Mouse (Mus musculus): Measurements from ENCODE around the gene Krt79.

The Krt79 gene

GRCm38 (mm10) chr15:101940274-101940829 is at the start of gene Krt79:
Gene Krt79, minus strand, starts transcription at chr15:101940324.
- no peak for DNase-seq (ENCODE audit: low spot score in 2 of 2)

GRCm38 (mm10) chr15:101988714-101989113 is 48.6 kb upstream of the Krt79 start:
- DNase-seq (ENCODE audit: low spot score in 2 of 2), result no peak

- peak in 1 of 2 experiments; percentile 93 for DNase-seq (ENCODE audit: low spot score in 2 of 2)
Observed at GRCm38 (mm10) chr15:101988119-101988518, 48.0 kb upstream of the Krt79 start.

GRCm38 (mm10) chr15:101984746-101985145 is 44.6 kb upstream of the Krt79 start:
- DNase-seq (ENCODE audit: low spot score in 2 of 2), result no peak

GRCm38 (mm10) chr15:101983949-101984601 is 44.0 kb upstream of the Krt79 start:
- DNase-seq (ENCODE audit: low spot score in 2 of 2), result peak; percentile 84 to 97

- DNase-seq (ENCODE audit: low spot score in 2 of 2), result no peak
Observed at GRCm38 (mm10) chr15:101983315-101983948, 43.3 kb upstream of the Krt79 start.

- DNase-seq (ENCODE audit: low spot score in 2 of 2), result no peak
Observed at GRCm38 (mm10) chr15:101980849-101981248, 40.7 kb upstream of the Krt79 start.

GRCm38 (mm10) chr15:101977043-101977726 is 37.1 kb upstream of the Krt79 start:
- DNase-seq (ENCODE audit: low spot score in 2 of 2), result peak; percentile 35 to 72

- no peak for DNase-seq (ENCODE audit: low spot score in 2 of 2)
Observed at GRCm38 (mm10) chr15:101976641-101977040, 36.5 kb upstream of the Krt79 start.

- no peak for DNase-seq (ENCODE audit: low spot score in 2 of 2)
Observed at GRCm38 (mm10) chr15:101976023-101976422, 35.9 kb upstream of the Krt79 start.

GRCm38 (mm10) chr15:101974083-101974845 is 34.1 kb upstream of the Krt79 start:
- no peak for DNase-seq (ENCODE audit: low spot score in 2 of 2)

GRCm38 (mm10) chr15:101973414-101974077 is 33.4 kb upstream of the Krt79 start:
- DNase-seq (ENCODE audit: low spot score in 2 of 2), result peak; percentile 73 to 99

- DNase-seq (ENCODE audit: low spot score in 2 of 2), result no peak
Observed at GRCm38 (mm10) chr15:101970536-101970935, 30.4 kb upstream of the Krt79 start.

GRCm38 (mm10) chr15:101966808-101967207 is 26.7 kb upstream of the Krt79 start:
- DNase-seq (ENCODE audit: low spot score in 2 of 2), result no peak

- DNase-seq (ENCODE audit: low spot score in 2 of 2), result no peak
Observed at GRCm38 (mm10) chr15:101958891-101959290, 18.8 kb upstream of the Krt79 start.

GRCm38 (mm10) chr15:101954187-101954586 is 14.1 kb upstream of the Krt79 start, which contains the start of gene Krt78:
Gene Krt78, minus strand, starts transcription at chr15:101954287.
- no peak for DNase-seq (ENCODE audit: low spot score in 2 of 2)

GRCm38 (mm10) chr15:101952733-101953474 is 12.8 kb upstream of the Krt79 start:
- DNase-seq (ENCODE audit: low spot score in 2 of 2), result no peak

- no peak for DNase-seq (ENCODE audit: low spot score in 2 of 2)
Observed at GRCm38 (mm10) chr15:101945430-101945829, 5.3 kb upstream of the Krt79 start.

GRCm38 (mm10) chr15:101941948-101942347 is 1.8 kb upstream of the Krt79 start:
- DNase-seq (ENCODE audit: low spot score in 2 of 2), result peak in 1 of 2 experiments; percentile 9

GRCm38 (mm10) chr15:101938600-101939308 is 1.4 kb downstream of the Krt79 start:
- DNase-seq (ENCODE audit: low spot score in 2 of 2), result no peak

Measured in left cerebral cortex, adult 9 months (tissue).